Mouse (Mus musculus): ENCODE data around the gene Adgrf3.
"Not testable (repeated sequence)": the region's sequence is repeated elsewhere in the genome, so short reads cannot be mapped to it uniquely, and the experiment has no call there.

Gene Adgrf3

DNA sequence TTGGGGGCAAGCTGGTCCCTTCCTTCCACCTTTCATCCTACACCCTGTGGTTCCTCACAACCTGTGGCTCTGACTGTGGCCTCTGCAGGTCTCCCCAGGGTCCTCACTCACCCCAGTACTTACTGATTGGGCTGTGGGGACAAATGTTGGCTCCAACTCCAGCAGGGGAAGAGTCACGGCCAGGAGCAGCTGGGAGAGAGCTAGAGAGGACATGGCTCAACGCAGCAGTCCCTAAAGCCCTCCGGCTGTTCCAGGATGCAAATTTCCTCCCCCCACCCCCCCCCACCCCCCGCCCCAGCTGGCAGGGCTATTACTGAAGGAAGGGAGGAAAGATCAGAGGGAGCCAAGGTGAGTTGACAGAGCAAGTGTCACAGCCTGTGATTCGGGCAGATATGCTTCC is at the start of gene Adgrf3:
Gene Adgrf3, minus strand, starts transcription at position 230 of the 400 bp plus-strand sequence.
- DNase-seq (ENCODE audit: low spot score), result no peak

DNA sequence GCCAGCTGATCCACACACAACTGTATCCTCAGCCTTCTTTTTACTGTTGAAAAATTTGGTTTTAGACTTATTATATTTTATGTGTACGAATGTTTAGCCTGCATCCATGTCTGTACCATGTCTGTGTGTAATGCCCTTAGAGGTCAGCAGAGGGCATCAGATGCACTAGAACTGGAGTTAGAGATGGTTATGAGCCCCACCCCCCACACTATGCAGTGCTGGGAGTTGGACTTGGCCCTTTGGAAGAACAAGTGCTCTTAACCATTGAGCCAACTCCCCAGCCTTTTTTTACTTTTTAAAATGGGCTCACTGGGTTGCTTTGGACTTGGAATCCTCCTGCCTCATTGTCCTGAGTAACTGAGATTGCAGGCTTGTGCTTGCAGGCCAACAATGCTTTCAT is 42.1 kb upstream of the Adgrf3 start:
- no peak for DNase-seq (ENCODE audit: low spot score)

DNA sequence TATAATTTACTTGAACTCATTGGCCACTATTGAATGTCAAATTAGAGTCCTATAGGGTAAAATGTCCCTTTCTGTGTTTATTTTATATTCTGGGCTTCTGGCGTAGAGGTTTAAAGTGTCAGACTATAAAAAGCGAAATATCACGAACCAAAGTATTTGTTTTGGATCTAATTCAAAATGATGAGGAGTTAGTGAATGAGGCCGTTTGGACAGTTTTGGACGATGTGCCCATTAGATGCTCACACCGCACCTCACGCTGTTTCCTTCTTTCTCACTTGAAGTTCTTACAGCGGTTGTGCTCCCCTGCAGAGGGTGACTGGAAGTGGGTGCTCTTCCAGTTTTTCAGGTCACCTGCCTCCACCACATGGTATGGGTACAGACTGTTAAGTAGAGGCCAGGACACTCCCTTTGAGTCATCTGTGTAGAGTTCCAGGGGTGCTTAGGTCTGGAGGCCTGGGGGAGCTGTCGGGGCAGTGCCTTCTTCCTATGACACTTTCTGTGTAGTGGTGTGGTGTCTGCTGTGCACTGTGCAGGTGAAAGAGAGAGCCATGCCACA is 40.4 kb upstream of the Adgrf3 start:
- no peak for DNase-seq (ENCODE audit: low spot score)

DNA sequence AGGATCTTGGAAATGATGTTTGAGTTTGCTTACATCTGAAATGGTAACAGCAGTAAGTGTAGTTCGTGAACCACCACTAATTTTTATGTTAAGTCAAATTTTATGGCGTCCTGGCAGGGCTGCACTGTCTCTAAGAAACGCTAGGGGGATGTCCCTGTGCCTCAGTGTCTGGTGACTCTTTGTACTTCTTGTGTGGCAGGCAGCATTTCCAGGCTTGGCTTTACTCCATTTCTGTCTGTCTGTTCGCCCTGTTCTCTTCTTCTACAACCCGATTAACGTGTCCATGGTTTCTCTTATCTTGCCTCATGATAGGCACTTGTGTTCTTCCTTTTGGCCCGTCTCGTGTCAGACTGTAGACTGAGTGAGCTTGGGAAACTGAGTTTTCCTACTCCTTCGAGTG is 38.2 kb upstream of the Adgrf3 start:
- no peak for DNase-seq (ENCODE audit: low spot score)

DNA sequence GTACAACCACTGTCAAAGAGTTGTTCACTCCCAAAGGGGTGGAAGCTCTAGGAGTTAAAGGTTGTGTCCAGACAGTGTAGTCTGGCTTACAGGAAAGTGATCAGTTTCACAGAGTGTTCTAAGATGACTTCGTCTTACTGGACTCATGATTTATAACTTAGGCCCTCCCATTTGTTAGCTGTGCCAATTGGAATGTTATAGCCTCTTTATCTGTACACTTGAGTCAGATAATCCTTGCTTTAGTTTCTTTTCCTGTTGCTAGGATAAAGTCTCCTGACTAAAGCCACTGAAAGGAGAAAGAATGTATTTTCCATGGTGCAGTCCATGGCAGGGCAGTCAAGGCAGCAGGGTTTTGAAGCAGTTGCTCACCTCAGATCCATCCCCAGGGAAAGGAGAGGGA is 36.9 kb upstream of the Adgrf3 start:
- no peak for DNase-seq (ENCODE audit: low spot score)

DNA sequence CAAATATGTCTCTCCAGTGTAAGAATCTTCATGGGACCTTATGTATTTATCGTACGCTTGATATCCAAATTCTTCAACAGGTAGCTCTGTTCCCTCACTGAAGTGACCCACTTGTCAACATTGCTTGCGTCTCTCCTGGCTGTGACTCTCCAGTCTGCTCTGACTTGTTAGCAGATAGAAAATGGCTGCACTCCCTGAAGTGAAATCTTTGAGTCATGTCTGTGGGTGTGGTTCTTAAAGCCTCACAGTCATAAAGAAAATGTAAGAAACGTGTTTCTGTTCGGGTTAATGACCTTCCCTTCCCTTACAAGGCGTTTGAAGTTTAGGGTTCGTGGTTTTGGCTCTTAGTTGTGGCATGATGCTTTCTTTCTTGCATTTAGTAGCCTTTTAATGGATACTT is 35.0 kb upstream of the Adgrf3 start:
- no peak for DNase-seq (ENCODE audit: low spot score)

DNA sequence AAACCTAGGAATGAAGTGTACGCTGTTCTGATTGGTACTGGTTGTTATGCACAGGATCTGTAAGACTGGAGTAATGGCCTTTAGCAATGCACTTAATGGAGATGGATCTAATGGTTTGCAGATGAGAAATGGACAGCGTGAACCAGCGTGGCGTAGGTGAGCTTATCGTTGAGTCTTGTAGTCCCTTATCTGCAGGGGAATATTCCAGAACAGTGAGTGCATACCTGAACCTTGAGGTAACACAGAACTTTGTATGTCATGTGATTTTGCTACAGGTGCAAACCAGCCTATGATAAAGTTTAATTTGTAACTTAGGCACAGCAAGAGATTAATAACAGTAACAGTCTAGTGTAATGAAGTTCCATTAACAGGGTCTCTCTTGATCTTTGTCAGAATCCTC is 33.0 kb upstream of the Adgrf3 start:
- DNase-seq (ENCODE audit: low spot score), result no peak

DNA sequence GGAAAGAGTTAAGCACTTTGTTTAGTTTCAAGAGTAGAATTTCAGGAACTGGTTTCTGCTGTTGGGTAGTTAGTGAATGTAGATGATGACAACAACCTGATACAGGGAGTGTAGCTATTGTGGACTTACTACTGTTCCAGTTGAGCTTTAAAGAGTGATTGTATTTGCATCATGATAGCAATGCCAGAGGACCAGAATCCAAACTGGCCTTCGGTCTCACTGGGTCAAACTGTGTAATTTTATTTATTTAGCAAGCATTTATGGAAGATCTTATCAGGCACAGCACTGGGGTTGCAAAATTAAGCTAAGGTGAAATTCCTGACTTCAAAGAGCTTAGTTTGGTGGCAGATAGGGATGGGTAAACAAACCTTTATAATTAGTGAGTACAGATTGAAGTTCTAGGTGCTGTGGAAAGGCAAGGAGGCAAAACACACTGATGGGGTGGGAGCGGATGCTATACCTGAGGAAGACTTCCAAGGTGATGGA is 30.2 kb upstream of the Adgrf3 start:
- DNase-seq (ENCODE audit: low spot score), result no peak

DNA sequence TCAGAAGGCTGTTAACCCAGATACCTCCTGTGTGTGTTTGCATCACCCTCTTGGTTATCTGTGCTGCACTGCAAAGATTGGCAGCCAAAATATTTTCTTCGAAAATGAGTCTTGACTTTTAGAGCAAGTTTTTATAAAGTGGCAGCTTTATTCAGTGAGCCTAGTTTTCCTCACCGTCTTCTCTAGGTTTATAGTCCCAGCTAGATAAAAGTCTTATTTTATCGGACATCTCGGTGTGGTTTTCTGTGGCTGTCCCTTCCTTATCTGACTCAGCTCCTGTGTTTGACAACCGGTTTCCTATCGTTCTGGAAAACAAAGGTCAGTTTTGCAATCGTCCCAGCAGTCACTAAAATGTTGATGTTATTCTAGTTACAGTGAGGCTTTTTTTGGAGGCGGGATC is 28.5 kb upstream of the Adgrf3 start:
- DNase-seq (ENCODE audit: low spot score), result no peak

DNA sequence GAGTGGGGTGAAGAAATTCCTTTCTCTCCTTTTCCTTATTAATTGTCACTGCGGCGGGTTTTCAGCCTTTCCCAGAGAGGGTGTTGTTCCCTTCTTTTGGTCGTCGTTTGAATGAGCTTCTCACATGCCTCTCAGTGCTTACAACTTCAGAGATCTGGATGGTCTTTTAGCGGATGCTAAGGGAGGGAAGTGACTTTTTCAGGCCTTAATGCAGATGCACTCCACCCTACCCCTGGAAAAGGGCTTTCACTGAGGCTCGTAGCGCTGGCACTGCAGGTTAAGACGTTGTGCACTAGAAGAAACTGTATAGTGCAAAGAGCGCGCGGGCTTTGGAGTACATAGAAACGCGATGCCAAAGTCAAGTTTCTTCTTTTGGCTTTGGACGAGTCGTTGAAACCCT is 27.5 kb upstream of the Adgrf3 start:
- DNase-seq (ENCODE audit: low spot score), result no peak

DNA sequence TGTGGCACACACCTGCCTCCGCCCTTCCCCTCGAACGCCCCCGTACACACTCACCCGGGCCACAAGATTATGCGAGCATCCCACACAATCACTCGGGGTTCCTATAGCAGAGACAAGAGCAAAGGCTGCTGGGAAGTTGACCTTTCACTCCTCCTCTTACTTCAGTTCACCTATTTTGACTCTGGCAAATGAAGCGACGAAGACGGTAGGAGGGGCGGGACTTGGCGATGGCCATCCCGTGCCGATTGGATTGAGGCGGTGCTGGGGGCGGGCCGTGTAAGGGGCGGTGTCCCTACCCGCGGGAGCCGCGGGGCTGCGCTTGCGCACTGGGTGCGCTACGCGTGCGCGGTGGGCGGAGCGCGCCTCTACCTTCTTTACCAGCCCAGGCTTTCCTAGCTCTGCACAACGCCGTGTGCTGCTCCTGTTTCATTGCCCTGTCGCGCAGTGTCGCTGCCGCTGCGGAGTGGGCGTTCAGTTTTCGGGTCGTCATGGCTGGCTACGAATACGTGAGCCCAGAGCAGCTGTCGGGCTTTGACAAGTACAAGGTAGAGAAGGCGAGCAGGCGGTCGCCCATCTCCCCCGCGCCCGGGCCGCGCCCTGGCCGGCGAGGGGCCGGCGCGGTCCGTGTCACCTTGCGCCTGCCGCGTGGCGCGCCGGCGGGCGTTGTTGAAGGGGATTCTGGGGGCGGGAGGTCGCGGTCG is 26.9 kb upstream of the Adgrf3 start, which contains the start of gene Selenoi:
Gene Selenoi, plus strand, starts transcription at position 311 of the 701 bp plus-strand sequence.
- peak; percentile 95 for DNase-seq (ENCODE audit: low spot score)

DNA sequence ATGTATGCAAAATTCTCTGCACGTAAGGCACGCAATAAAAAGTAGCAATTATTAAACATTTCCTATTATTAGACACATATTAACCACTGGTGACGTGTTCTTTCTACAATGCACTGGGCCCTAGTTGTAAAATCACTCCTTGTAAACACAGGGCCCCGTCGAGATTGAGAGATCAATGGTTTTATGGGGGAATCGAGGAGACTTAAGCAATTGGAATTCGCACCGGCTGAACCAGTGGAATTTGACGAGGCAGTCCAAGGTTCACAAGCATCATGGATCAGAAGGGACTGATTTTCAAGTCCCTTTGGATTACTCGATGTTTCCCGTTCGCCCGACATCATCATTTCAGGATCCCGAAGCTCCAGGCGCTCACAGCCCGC is 26.4 kb upstream of the Adgrf3 start:
- DNase-seq (ENCODE audit: low spot score), result no peak

DNA sequence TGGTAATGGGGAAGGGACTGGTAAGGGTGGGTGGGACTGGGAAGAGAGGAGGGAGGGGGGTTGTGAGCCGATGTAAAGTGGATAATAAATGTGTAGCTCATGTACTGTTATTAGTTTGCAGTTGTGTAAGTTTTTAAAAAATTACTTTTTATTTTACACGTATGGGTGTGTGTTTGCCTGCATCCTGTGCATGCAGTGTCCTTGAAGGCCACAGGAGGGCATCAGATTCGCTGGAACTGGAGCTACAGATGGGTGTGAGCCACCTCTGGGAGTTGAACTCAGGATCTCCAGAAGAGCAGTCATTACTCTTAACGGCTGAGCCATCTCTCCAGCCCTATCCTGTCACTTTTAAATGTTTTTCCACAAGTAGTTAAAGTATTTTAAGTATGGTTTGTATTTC is 25.4 kb upstream of the Adgrf3 start:
- DNase-seq (ENCODE audit: low spot score), result no peak

DNA sequence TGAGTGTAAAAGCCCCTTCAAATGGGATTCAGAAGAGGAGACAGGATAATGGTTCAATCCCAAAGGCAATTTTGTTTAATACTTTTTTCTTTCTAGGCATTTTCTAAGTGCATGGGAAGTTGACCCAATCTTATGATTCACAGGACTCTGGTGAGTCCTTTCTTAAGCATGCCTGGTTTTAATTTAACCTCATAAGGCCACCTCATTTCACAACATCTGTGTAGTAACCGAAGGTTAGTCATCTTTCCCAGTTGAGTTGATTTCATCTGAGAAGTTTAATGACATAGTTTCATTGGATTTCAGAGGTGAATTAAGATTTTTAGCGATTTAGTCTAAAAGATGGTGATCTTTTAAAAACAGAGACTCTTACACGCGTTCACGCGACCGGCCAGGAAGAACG is 17.2 kb upstream of the Adgrf3 start:
- no peak for DNase-seq (ENCODE audit: low spot score)

DNA sequence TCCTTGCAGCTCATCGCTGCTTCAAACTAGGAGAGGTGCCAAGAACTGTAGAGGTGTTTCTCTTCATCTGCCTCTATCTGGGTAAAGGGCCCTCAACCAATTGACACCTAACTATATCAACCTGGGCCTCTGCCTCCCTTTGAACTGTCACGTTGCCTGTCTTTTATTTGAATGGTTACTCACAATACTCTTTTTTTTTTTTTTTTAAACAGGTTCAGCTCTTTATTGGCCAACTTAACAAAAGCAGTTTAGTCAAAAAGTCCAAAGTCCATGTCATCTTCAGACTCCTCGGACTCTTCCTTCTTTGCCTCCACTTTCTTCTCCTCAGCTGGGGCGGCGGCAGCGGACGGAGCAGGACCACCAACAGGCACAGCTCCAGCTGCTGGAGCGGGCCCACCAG is 15.1 kb upstream of the Adgrf3 start:
- no peak for DNase-seq (ENCODE audit: low spot score)

DNA sequence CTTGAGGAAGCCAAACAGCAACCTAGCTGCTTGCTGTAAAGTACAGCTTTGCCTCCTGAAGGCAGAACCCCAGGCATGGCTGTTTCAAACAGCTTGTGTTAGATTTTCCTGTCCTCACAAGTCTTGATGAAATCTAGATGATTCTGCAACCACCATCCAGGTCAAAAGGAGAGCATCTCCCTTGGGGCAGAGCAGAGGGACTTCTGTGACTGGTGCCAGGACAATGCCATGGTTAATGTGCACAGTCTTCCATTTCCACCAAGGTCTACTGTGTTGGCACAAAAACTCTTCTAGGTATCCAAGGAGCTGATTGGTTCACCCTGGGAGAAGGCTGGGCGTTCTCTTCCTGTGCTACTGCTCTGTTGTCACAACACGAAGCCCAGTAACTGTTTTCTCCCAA is 14.2 kb upstream of the Adgrf3 start:
- DNase-seq (ENCODE audit: low spot score), result no peak

DNA sequence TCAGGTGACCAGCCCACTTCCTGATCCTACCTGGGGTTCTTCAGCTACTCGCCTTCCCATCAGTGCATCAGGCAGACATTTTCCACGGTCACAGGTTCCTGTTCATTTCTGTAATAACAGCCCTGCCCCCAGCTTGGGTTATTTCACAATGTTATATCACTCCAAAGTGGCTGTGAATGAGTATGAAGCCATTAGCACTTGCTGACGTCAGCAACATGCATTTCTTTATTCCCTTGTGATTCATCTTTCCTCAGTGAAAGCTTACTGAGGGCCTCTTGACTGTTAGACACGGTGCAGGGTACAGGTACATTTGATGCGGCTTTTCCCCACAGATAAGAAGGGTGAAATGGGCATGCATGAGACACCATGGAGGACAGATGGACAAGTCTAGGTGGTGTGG is 10.4 kb upstream of the Adgrf3 start:
- DNase-seq (ENCODE audit: low spot score), result no peak

DNA sequence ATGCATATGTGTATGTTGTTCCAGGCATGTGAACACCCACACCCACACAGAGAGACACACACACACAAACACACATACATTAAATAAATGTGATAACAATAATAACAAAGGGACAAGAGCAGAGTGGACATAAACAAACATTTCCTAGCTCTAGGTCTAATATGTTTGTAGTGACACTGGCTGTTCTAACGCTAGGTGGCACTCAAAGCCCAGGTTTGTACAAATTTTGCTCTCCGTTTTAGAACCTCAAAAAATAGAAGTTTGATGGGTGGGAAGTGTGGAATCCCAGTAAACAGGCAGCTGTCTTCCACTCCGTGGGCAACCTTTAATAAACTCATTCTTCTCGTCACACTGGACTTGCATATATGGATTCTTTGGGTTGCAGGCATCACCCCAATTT is 9.4 kb upstream of the Adgrf3 start:
- DNase-seq (ENCODE audit: low spot score), result peak; percentile 50

DNA sequence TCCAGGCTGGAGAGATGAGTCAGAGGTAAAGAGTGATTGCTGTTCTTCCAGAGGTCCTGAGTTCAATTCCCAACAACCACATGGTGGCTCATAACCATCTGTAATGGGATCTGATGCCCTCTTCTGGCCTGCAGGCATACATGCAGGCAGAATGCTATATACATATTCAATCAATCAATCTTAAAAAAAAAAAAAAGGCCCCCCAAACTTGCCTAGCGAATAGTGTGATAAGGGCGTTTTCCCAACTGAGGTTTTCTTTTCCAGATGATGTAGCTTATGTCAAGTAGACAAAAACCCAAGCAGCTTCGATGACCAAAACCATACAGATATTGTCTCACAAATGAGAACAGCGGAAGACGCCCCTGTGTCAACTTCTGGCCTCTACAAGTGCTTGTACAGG is 5.2 kb upstream of the Adgrf3 start:
- not testable (repeated sequence) for DNase-seq (ENCODE audit: low spot score)

DNA sequence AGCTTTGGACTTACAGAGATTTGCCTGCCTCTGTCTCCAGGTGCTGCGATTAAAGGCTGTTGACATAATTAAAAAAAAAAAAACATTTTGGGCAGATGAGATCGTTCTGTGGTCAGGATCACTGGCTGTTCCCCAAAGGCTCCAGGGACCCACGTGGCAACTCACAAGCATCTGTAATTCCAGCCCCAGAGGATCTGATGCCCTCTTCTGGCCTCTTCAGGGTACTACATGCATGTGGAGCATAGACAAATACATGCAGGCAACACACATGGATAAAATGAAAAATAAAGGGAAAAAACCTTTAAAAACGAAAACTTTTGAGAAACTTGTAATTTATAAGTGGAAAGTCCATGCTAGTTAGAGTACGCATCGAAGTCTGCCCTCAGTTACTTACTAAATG is 1.8 kb upstream of the Adgrf3 start:
- DNase-seq (ENCODE audit: low spot score), result no peak

DNA sequence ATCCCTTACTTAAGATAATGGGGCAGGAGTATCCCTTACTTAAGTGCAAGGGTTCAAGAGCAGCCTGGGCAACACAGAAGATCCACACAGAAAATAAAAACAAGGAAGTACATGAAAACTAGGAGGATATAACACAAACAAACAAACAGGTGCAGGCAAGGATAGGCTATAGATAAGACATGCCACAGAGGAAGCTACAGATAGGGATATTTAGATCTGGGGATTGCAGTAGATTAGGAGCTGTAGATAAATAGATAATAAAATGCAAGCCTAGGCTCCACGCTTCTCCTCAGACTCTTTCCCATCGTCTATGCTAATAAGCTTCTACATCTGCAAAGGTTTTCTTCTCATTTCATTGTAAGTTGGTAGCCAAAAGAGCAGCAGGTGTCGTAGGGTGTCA is 488 bp downstream of the Adgrf3 start:
- no peak for DNase-seq (ENCODE audit: low spot score)

DNA sequence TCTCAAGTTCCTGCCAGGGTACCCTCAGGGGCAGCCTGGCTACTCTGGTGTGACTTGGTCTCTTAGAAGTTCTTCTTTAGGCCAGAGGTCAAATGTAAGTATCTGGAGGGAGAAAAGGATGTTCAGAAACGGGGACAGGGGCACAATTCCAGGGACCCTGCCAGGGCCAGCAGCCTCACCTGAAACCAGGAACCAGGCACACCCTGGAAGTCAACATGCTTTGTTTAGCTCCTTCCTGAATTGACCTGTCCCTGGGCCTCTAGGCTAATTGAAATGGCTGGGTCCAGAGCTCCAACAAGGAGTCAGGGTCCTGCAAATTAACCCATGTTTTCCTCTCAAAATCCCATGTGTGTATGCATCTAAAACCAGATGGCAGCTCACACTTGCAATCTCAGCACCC is 1.1 kb downstream of the Adgrf3 start:
- no peak for DNase-seq (ENCODE audit: low spot score)

DNA sequence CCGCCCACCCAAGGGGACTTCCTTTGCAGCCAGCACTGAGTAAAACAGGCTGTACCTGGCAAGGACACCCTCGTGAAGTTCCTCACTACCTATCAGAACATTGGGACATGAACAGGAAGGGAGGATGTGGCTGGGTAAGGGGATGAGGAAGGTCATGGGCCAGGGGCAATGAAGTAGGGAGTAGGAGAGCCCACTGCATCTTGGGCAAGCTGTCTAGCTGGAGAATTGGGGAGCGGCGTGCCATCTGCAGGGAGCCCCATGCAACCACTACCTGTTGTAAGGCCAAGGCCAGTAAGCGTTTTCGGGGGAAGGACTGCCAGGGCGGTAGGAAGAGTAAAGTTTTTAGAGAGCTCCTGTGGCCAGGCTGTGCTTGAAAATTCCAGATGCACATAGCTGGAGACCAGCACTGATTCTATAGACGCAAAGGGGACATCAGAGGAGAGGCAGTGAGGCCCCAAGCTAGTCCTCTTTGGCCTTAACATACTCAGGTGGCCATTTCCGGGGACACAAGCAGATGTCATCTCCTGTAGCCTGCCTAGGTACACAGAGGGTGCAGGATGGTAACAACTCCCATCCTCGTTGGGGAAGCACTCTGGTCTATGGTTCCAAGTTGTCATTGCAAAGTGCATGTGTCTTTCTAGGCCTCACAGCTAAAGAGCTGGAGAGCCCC is 2.2 kb downstream of the Adgrf3 start:
- no peak for DNase-seq (ENCODE audit: low spot score)

DNA sequence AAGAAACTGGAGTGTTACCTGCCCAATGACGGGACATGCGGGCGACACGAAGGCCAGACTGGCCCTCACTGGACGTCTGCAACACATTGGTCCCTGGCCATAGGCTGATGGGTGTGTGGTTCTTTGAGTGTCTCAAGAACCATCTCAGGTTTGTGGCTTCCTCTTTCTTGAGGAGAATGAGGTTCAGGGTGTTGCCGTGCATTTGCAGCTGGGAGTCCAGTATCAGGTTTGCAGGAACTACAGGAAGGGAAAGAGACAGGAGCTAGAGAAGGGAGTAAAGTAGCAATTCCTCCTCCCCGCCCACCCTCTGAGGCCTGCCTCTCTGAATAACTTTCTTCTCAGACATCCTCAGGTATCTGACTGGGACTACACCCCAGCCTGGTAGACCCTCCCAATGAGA is 3.3 kb downstream of the Adgrf3 start:
- no peak for DNase-seq (ENCODE audit: low spot score)
